Mouse (Mus musculus) liver, adult (tissue): ENCODE measurements around the gene Bbs12.

Experiments used
- GATA4 ChIP-seq: IDR thresholded peaks from 2 replicates; pipeline ENCODE4 v1.6.1; 2014; ENCODE audit warnings: mild to moderate bottlenecking, low read length; ENCODE audit not compliant: insufficient replicate concordance

Bbs12 gene

DNA sequence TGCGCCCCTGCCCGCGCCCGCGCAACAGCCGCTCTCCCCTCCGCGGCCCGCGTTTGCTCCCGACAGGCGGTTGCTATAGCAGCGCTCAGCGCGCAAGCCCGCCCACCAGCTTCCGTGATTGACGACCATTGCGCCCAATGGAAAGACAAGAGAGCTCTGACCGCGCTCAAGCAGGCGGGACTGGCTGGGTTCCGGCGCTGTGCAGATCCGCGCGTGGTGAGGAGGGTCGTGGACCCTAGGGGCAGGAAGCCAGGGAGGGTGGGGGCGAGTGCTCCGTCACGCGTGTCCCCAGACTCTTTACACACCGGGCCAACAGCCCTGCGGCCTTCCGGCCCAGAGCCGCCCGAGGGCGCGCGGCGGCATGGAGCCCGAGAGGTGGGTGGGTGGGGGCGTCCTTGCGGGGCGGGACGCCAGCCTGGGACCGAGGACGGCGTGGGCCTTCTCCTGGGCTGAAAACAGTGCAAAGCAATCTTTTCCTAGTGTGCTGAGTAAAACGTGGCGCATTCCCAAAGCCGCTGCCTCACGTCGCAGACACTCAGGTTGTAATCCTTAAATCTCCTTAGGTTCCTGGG is at the start of gene Bbs12, which contains the start of gene Cetn4:
TSS of gene Bbs12 (plus strand) at position 185 of the 572 bp plus-strand sequence.
TSS of gene Cetn4 (minus strand) at position 339 of the 572 bp plus-strand sequence.
- no peak for TF ChIP-seq GATA4

DNA sequence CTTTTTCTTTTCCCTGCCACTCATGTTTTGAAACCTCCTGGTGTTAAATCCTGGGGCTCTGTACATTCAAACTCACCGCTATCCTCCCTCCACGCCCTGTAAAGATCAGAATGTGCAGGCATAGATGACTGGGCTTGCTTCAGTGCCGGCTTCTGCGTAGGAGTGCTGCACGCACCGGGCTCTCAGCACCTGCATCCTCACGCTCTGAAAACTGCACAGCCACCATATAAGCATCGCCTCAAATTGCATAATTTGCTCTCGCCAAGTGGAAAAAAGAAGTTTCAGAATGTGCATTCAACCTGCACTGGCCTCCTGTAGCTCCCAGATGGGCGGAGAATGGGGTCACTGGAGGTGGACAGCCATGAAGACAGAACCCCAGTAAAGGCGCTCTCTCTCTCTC is 44.0 kb upstream of the Bbs12 start:
- no peak for TF ChIP-seq GATA4

DNA sequence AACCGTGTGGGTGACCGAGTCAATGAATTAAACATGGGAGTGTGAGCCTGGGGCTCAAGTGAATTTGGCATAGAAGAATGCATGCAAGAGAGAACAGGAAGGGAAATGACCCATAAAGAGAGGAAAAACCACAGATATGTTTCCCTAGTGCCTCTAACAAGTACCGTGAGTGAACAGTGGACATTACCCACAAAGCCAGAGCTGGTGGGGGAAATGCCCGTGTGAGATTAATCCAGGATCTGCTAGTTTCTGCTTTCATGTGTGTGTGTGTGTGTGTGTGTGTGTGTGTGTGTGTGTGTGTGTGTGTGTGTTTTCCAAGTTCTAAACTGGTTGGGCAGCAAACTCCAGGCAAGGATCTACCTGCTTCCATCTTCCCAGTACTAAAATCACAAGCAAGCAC is 42.4 kb upstream of the Bbs12 start:
- TF ChIP-seq GATA4: no peak

DNA sequence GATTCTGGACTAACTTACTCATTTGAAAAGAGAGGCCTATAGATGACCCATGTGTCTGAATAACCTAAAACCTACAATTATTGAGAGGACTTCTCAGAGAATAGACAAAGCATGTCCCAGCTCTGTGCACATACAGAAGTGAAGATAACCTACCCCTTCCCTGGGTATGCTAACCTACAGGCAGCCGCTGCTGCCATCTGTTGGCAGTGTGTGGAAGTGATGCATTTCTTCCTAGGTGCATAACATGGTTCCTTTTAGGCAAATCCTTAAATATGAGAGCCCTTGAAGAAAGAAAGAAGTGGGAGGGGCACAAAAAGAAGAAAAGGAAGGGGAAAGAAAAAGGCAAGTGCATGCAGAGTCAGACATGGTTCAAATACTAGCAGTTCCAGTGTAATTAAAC is 41.1 kb upstream of the Bbs12 start:
- no peak for TF ChIP-seq GATA4

DNA sequence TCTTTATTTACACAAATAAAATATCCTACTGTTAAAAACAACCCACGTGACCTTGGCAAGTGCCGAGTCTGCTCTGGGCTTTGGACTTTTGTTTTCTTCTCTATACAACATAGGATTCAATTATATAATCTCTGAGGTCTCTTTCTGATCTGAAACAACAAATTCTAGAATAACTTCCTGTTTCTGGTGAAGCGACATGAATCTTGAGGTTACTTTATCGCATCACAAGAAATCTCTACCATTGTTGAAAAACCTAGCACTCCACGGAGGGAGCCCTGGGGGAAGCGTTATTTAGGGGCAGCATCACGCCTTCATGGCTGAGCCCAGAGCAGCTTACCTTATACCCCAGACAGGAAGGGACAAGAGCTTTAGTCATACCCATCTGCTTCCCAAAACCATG is 39.3 kb upstream of the Bbs12 start:
- no peak for TF ChIP-seq GATA4

DNA sequence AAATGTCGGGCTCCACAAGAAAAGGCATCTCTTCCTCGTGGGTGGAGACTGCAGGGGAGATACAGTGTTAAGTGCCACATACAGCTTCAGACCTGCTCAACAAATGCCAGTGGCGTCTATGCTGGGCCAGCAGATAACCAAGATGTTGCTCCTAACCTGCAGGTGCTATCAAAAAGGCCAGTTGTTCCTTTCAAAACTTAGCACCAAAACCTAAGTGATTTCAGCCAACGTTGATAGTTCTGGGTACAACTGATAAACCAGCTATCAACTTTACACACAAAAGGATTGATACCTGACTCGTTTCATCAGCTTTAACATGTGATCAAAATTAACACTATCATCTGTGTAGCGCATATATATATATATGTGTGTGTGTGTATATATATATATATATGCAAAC is 37.7 kb upstream of the Bbs12 start:
- no peak for TF ChIP-seq GATA4

DNA sequence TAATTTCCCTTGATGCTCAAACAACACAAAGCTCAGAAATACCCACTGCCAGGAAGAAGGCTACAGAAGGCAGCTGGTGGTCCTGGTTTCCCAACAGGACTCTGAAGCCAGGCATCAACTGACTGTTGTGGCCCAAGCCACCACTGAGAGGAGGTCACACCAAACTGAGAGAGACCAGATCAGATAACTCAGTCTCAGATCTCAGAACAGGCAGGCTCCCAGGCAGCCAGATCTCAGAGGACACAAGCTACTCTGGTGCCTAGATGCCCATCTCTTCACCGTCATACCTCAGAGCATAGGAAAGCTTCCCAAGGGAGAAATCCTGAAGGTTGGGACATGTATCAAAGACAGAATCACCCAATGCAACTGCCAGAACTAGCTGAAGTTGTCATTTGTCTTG is 32.1 kb upstream of the Bbs12 start:
- TF ChIP-seq GATA4: no peak

DNA sequence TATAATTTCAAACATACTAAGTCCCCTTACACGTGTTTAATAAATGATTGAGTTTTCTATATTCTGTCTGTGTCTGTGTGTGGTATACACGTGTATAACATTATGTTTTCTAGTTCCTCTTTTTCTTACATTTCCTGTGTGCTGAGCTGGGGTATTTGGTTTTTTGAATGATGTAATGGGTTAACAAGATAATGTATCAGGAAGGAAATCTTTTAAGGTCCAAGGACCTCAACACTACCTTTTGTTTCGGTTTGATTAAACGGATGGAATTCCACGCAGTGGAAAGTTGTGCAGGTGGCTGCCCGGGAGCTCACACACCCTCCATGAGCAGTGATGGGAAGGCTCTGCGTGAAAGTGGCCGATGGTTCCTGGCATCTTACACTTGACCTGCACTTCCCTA is 31.5 kb upstream of the Bbs12 start:
- no peak for TF ChIP-seq GATA4

DNA sequence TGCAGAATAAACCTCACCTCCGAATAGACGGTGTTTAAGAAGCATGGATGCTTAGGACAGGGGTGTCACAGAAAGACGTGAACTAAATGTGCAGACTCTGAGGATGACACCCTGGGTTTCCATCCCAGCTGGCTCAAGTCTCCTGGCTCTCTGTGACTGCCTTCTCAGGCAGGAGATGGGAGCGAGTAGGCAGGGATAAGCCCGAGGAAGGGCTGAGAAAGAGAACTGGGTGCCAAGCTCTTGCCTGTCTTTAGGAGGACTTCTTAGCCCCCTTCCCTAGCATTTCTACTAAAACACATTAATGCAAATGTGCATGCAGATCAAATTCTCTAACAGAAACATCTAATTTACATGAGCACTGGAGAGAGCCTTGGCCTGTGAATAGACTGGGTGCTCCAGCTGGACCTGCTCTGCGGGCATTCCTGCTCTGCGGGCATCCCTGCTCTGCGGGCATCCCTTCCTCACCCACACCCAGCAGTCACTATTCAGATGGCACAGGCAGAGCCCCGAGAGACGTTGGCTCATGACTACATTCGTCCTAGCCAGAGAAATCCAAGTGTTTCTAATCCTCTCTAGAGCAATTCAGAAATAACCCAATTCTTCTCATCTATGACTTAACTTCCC is 29.9 kb upstream of the Bbs12 start:
- TF ChIP-seq GATA4: no peak

DNA sequence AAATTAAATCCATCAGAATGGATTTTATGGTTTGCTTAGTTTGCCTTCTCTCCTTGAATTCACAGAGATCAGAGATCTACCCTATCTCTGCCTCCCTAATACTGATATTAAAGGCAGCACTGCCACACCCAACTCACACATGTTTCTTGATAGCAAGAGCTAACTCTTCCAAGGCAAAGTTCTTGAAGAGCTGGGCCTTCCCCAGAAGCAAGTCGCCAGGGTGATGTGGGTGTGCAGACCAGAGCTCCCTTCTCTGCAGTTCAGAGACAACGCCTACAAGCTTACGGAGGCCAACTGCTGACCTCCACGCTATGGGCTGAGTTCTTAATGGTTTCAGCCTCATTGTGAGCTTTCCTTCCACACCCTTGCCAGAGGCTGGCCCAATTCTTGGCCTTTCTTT is 29.1 kb upstream of the Bbs12 start:
- no peak for TF ChIP-seq GATA4

DNA sequence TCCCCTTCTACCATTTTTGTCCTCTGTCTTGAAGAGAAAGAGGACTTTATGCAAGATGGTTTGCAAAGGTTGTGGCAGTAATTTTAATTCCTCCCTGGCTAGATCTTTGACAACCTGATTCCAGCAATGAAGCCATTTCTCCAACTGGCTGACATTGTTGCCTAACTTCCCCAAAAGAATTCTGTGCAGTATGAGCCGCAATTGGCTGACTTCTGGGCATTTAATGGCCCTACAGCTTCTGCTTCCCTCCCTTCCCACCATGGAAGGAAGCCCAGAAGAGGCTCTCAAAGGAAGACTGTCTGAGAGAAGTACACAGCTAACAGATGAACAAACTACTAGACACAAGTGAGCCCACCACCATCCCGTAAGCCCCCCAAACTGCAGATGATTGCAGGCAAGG is 23.1 kb upstream of the Bbs12 start:
- TF ChIP-seq GATA4: no peak

DNA sequence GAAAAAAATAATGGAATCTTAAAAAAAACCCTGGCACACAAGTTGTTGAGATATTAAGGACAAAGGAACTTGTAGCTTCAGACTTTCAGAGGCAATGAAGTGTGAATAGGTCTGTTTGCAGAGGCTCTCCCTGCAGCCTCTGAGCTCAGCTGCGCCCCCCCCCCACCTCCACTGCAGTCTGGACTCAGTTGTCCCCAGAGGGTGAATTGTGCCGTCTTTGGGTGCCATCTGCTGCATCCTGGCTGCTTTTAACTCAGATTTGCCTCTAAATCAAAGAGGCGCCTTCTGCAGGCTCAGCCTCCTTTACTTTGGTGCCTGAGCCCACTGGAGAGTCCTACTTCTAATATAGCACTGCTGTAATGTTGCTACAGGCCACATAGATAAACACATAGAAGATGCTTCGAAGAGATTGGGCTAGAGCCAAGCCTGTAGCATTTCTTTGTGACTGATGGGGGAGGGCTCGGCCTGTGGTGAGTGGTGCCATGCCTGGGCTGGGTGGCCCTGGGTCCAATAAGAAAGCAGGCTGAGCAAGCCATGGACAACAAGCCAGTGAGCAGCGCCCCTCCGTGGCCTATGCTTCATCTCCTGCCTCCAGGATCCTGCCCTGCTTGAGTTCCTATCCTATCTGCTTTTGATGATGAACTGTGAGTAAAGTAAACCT is 21.3 kb upstream of the Bbs12 start:
- TF ChIP-seq GATA4: no peak

DNA sequence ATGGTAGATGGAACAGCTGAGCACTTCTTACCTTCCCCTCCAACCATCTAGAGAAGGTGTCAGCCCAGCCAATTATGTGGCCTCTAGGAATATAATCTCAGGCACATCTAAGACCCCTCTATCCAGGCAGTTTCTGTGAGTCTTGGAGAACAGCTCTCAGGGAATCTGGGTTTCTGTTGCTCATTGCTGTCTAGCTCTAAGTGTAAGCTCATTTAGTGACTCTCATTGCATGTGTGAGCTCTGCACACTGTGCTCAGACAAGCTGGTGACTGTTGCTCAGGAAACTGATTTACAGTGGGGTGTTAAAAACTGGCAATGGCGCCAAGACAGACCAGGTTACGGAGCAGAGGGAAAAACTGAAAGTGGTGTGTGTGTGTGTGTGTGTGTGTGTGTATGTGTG is 20.4 kb upstream of the Bbs12 start:
- no peak for TF ChIP-seq GATA4

DNA sequence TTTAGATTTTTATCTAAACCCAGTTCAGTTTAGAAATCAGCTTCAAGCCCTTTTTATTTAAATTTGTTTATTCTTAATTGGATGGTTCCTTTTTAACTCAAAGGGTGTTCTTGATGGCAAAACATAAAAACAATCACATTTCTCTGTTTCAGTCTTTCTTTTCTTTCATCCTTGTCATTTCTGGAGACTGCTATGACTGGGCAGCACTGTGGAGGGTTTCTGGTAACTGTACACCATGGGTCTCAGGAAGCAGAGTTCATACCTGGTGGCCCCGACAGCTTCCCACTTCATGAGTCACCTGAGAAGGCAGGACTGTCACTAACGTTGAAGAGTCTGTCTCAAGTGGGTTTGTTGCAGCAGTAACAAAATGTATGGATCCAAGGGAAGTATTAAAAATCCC is 19.7 kb upstream of the Bbs12 start:
- no peak for TF ChIP-seq GATA4

DNA sequence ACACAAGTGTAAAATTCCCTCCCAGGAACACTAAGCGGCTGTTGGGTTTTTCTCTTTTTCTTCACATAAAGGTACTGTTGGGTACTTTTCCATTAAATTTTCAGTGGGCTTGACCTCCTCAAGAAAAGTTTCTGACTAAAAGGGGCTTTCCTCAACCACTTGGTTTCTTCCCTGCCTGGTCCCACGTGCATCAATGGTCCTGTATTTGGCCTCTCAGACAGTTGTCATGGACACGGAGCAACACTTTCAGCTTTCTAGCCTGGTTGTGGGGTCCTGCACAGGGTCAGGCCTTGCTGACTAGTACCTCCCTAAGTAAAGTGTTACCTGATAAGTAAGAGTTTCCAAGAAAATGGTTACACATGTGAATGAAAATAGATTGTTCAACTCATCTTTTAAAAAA is 12.9 kb upstream of the Bbs12 start:
- no peak for TF ChIP-seq GATA4

DNA sequence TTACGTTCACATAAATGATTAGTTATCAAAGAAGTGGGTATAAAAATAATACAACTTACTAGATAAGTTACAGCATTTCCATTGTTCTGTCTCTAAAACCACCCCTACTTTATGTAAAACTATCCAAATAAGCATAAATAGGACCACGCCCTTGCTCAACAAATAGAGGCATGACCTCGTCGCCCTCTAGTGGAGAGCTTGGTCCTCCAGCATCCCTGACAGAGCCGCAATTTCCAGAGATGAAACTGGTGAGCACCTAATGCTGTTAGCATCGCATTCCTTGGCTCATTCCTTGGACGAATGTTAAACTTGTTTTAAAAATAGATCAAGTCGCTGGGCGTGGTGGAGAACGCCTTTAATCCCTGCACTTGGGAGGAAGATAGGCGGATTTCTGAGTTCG is 9.7 kb upstream of the Bbs12 start:
- TF ChIP-seq GATA4: no peak
